Mouse (Mus musculus) brown adipose tissue, adult 24 weeks (tissue): Measurements from ENCODE around the gene Nptxr. TPM values are rescaled to one million over a fixed set of nuclear protein-coding genes. Genes with fewer than 3 reads are reported as not detected.
"Not testable (repeated sequence)": the region's sequence is repeated elsewhere in the genome, so short reads cannot be mapped to it uniquely, and the experiment has no call there.

Experiments
- H3K27ac ChIP-seq: fragments of 200-500 bp; replicated peaks from 2 replicates; pipeline ENCODE4 v1.5.1; 2012; ENCODE audit warnings: low read depth, mild to moderate bottlenecking, low read length
- H3K4me1 ChIP-seq: fragments of 200-500 bp; 2 replicates; pipeline ENCODE4 v1.6.1; 2012; ENCODE audit warnings: low read length, mixed read lengths; ENCODE audit not compliant: control insufficient read depth, insufficient read depth, insufficient read length
- H3K4me3 ChIP-seq: fragments of 200-500 bp; 2 replicates; pipeline ENCODE4 v1.5.1; 2012; ENCODE audit warnings: low read depth, mild to moderate bottlenecking, low read length, moderate library complexity; ENCODE audit not compliant: insufficient read depth
- polyA plus RNA-seq: library from polyadenylated mRNA; stranded (reverse); fragments of >200 nt; gene quantifications from 2 replicates; pipeline ENCODE4 v1.2.4, GENCODE M21; 2012; ENCODE audit not compliant: missing spikeins, insufficient read depth, insufficient read length

The Nptxr gene
- polyA plus RNA-seq, 1 experiment, result 0.83 TPM

DNA sequence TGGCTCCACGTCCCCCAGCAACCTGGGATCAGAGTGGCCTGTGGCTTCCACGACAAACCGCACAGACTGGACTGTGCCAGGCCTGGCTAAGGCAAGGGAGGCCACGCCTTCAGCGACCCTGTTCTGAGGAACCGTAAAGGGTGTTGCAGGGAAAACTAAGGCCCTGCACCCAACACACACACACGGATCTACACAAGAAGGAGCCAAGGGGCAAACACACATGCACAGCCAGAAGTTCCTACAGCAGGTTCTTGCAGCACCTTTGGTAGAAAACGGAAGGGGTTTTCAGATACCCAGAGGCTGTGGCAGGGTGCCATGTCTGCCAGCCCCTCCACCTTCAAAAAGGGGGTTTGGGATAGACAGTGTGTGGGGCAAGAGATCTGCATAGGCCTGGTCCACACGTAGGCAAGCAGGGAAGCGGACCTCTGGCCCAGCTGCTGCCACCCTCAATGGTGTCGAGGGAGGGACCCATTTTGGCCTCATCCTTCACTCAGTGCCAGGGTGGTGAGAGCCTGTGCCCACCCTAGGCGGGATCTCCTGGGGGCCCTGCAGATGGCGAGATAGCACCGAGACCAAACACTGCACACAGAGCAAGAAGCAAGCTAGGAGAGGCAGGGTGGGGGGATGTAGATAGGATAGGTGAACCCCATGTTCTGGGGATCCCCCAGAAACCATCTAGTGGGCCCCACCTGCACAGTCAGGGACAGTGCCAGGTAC is 22.7 kb upstream of the Nptxr start:
- Histone ChIP-seq H3K4me1 (no peaks in the 10 kb centered on the region), H3K4me3 (no peak overlapping the region), H3K27ac (no peak overlapping the region)

DNA sequence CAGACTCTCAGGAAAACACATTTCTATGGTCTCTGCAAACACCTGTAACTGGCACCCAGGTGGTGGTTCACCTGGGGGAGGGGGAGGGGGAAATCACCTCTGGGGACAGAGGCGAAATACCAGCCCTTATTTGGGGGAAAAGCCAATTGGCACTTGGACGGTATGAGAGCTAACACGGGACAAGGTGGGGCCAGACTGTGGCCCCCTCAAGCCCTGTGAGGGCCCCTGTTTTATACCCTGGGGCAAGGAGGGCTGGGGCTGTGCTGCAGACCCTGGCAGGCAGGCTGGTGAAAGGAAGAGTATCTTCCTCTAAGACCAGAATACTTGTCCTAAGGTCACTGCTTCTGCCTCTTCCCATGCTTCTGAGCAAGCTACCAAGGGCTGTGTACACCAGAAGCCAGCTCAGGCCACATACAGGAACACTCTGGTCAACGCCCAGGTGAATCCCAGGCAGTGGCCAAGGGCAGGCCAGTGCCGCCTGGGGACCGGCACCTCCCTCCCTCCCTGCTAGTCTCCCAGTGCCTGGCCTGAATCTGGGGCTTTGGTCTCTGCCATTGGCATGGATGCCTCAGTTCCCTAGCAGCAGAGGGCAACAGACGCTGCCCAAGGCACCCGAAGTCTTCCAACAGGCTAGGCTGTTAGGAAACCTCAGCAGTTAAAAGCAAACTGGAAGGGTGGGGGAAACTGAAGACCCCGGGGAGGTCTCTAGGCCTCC is 21.8 kb upstream of the Nptxr start:
- H3K4me3 ChIP-seq, result no peak overlapping the region
- H3K27ac ChIP-seq, result no peak overlapping the region
- H3K4me1 ChIP-seq, result no peaks in the 10 kb centered on the region

DNA sequence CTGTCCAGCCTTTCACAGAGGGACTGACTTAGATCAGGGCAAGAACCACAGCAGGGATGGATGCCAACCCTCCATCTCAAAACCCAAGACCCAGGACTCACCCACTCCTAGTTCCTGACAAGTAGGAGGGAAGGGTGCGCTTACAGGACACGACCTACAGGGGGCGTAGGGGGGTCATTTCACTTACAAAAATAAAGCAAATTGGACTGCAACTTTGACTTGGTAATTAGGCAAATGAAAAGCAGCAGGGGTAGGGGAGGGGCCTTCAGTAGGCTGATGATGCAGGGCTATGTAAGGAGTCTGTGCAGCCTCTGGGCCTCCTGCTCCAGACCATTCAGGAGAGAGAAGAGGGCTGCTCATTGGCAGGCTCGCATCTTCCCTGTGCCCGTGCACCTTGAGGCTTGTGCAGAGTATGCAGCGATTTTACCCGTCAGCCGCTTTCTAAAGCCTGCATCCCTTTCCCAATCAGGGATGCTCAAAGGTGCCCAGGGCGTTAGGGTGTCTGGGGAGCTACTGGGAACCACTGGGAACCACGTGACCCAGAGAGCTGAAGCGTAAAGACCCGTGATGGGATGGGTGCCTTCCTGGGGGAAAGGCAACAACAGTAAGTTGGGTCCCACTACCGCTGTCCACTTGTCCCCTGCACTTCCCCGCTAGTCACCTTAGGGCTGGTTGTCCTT is 20.7 kb upstream of the Nptxr start:
- H3K27ac ChIP-seq, result no peak overlapping the region
- no peaks in the 10 kb centered on the region for H3K4me1 ChIP-seq

DNA sequence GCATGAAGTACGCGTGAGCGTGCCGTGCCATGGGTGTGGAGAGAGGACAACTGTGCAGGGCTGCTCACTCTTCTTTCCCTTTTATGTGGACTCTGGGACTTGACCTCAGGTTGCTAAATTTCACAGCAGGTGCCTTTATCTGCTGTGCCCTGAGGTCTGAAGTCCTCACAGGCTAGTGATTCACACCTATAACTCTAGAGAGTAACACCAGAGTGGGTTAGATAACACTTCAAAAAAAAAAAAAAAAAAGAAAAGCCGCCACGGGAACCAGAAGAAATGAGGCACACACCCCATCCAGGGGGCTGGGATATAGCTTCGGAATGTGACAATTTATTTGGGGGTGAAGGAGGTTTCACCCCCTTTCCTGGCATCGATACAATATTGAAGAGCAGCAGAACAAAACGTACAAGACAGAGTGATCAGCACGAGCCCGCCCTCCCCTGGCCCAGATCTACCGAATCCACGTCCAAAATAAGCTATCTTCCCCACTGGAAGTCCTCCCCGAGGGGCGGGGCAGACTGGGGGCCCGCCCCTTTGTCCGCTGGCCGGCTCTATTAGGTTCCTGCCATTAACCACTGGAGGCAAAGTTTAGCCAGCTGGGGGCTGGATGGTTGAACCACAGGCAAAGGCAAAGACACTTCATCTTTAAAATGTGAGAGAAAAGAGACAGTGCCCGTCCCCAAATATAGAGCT is 19.2 kb upstream of the Nptxr start:
- H3K27ac ChIP-seq, result no peak overlapping the region
- H3K4me1 ChIP-seq, result no peaks in the 10 kb centered on the region
- no peak overlapping the region for H3K4me3 ChIP-seq

More for the DNA sequence above, 20.7 kb upstream of the Nptxr start:
- no peak overlapping the region for H3K4me3 ChIP-seq

DNA sequence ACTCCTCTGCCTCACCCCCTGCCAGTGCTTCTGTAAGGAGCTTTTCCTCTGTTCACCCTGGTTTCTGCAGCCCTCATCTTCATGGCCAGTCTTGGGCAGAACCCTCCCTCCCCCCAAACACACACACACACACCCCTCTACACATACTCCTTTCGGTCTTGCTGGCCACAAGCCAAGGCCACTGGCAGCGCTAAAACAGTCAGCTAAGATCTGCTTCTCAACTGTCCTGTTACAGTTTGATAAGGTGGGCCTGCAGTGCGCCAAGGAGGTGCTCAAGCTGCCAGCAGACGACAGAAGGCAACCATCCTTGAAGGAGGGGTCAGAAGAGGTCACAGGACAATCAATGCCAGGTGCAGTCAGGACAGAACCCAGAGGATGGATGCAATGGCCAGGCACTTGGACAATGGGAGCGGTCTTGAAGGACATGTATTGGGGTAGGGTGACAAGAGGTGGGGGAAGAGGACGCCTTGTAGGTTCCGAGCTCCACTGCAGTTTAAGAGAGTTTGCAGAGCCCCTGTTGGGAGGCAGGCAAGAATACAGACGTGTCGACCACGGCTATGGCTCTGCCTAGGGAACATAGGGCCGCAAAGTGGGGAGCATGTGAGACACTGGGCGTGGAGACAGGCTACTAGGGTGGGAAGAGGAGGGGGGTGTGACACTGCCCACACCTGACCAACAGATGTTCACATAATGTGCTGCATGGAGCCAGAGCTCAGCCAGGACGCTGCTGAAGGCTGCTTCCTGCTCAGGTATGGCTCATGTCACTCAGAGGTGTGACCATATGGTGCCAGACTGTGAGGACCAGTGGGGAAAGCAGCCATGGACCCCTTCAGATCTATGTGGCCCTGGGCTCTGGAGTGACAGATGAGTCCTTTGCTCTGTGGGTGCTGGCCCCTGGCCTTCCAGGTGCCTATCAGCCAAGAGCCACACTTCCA is 18.0 kb upstream of the Nptxr start:
- H3K27ac ChIP-seq, result no peak overlapping the region
- no peak overlapping the region for H3K4me3 ChIP-seq
- H3K4me1 ChIP-seq, result no peaks in the 10 kb centered on the region

DNA sequence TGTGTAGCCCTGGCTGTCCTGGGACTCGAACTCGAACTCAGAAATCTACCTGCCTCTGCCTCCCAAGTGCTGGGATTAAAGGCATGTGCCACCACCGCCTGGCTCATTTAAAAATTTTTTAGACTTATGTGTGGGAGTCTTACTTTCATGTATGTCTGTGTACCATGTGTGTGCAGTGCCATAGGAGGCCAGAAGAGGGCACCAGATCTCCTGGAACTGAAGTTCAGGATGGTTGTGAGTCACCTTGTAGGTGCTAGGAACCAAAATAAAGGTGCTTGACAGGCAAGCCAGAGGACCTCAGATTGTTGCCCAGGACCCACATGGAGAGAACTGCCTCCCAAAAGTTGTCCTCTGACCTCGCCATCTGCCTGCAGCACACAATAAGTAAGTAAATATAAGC is 13.8 kb upstream of the Nptxr start:
- no peak overlapping the region for H3K4me3 ChIP-seq
- no peak overlapping the region for H3K27ac ChIP-seq
- H3K4me1 ChIP-seq, result no peaks in the 10 kb centered on the region

DNA sequence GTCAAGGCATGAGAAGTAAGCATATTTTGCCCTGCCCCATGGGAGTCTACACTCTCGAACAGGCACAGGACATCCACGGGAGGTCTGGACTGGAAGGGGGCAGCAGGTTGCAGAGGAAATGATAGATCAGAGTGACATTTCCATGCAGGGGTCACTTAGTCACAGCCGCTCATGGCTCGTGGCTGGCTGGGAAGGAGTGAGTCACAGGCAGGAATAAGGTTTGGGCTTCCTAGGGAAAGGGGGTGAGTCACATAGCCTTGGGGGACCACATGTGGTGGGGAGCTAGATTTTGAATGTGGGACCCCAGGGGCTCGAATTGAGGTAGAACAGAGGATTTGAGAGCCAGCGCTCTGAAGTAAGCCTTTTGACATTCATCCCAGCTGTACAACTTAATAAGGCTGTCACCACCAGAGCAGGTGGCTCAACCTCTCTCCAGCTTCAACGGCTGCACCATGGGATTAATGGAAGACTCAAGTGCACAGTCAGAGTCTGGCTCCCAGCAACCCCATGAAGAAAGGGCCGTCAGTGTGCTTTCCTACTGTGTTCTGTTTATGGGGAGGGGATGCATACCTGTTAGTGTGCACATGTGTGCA is 9.2 kb upstream of the Nptxr start:
- Histone ChIP-seq H3K4me3 (no peak overlapping the region), H3K4me1 (no peaks in the 10 kb centered on the region), H3K27ac (no peak overlapping the region)

DNA sequence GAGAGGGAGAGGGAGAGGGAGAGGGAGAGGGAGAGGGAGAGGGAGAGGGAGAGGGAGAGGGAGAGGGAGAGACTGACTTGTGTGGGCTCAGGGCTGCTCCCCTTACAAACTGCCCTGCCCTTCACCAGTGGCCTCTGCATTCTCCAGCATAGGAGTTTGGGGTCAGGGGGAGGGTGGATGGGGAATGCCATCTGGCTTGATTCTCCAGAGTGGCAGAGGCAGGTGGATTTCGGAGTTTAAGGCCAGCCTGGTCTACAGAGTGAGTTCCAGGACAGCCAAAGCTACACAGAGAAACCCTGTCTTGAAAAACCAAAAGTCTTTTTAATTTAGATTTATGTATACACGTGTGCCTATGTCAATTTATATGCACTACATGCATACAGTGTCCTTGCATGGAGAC is 8.3 kb upstream of the Nptxr start:
- H3K4me1 ChIP-seq, H3K27ac ChIP-seq, H3K4me3 ChIP-seq: not testable (repeated sequence)

DNA sequence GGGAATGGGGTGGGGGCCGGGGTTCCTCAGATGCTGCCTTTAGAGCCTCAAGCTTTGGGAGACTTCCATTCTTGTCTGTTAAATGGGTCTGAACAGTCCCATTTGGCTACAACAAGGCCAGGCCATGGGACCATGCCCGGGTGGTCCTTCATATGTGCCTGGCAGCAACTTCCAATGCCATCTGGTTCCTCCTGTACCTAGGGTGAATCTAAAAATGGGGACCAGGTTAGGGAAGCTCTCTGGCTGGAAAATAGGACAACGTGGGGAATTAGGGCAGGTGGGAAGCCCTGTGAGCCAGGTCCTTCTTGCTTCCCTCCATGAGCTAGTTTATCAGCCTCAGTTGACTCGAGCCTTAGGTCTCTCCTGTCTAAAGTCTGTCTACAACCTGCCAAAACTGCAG is 6.4 kb upstream of the Nptxr start:
- Histone ChIP-seq H3K4me1 (no peaks in the 10 kb centered on the region), H3K4me3 (no peak overlapping the region), H3K27ac (no peak overlapping the region)

DNA sequence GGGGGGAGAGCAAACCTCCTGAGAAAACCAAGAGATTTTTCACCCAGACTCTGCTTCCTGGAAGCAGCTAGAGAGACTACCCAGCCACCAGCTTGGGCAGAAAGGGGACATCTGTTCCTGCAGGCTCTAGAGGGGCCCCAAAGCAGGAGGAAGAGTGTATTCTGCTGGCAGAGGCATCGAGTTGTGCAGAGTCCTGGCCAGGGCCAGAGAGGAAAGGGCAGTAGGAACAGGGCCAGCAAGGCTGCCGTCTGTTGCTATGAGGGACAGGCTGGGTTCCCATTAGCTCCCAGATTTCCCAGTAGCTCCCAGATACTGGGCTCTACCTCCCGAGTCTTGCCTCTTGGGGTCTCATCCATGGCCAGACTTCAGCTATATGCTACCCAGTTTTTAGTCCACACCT is 5.5 kb upstream of the Nptxr start:
- Histone ChIP-seq H3K27ac (no peak overlapping the region), H3K4me1 (no peaks in the 10 kb centered on the region), H3K4me3 (no peak overlapping the region)

DNA sequence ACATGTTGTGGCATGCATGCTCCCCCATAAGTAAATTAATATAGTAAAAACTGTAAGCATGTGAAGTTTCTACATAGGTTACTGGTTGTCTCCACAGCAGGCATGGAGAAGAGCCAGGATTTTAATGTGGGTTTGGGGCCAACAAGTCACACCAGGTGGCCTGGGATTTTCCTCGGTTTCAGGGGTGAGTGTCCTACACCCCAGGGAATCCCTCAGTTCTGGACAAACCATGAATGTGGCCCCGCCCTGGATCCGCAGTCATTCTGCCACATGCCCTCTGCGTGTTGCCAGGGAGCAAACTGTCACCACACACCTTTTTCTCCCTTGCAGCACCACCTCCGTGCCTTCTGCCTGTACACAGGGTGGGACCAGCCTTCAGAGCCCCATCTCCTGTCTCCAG is 4.1 kb upstream of the Nptxr start:
- no peak overlapping the region for H3K4me3 ChIP-seq
- no peaks in the 10 kb centered on the region for H3K4me1 ChIP-seq
- H3K27ac ChIP-seq, result no peak overlapping the region

DNA sequence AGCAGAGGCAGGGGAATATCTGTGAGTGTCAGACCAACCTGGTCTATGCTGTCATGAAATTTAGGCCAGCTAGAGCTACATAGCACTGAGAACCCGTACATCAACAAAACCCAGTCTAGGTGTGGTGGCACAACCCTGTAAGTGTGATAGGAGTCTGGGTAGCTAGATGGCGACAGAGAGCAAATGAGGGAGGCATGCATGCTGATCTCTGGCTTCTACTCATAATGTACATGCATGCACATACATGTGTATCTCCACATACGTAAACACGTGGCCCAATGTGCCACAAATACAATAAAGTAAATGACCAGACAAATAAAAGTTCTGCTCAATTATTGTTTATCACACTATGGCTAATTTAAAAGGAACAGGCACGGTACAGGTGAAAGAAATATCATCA is 3.5 kb upstream of the Nptxr start:
- Histone ChIP-seq H3K4me3 (no peak overlapping the region), H3K4me1 (no peaks in the 10 kb centered on the region), H3K27ac (no peak overlapping the region)

DNA sequence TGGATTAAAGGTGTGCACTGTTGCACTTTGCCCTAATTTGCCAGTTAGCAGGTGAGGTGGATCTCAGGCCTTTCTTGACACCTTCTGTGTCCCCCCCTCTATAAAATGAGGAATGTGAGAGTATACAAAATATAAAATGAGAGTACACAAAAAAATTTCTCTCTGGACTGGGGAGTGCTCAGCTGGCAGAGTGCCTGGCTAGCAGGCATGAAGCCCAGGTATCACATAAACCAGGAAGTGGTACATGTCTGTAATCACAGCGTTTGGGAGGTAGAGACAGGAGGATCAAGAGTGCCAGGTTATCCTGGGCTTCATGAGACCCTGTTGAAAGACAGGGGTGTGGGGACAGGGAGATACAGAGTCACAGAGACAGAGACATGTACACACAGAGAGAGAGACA is 2.5 kb upstream of the Nptxr start:
- no peaks in the 10 kb centered on the region for H3K4me1 ChIP-seq
- no peak overlapping the region for H3K4me3 ChIP-seq
- H3K27ac ChIP-seq, result no peak overlapping the region

DNA sequence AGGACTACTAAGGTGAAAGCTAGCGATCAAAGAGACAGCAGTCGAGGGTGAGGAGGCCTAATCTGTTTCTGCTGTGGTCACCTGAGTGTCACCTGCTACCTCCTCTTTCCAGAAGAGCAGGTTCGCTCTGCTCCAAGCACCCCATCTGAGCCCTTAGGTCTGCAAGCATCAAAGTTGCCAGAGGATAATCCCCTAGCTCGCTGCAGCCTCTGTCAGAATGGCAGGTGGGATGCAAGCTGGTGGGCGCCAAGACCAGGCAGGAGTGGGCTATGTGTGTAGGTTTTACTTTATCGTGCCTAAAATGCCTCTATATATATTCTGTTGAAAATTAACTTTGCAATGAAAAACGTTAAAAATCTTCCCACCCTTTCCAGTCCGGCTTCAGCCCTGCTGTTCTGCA is 680 bp upstream of the Nptxr start:
- no peak overlapping the region for H3K27ac ChIP-seq
- no peaks in the 10 kb centered on the region for H3K4me1 ChIP-seq
- no peak overlapping the region for H3K4me3 ChIP-seq
